Mouse (Mus musculus) embryonic fibroblast, embryonic 13.5 days (primary cell): Measurements from ENCODE around the gene C2cd2l. TPM values are rescaled to one million over a fixed set of nuclear protein-coding genes. Genes with fewer than 3 reads are reported as not detected.
A peak's percentile ranks its signal among the peaks of the same experiment; 100 is the strongest.

Experiments used
- H3K27ac ChIP-seq: 2 replicates; pipeline ENCODE4 v1.5.1; 2012; ENCODE audit warnings: low read length, control low read depth, inconsistent platforms; ENCODE audit not compliant: insufficient read depth
- H3K4me1 ChIP-seq: 2 replicates; pipeline ENCODE4 v1.6.1; 2011; ENCODE audit warnings: low read length; ENCODE audit not compliant: control insufficient read depth, insufficient read depth
- H3K4me3 ChIP-seq: 2 replicates; pipeline ENCODE4 v1.5.1; 2011; ENCODE audit warnings: mild to moderate bottlenecking, control low read depth, low read length; ENCODE audit not compliant: insufficient read depth
- CTCF ChIP-seq: IDR thresholded peaks from 2 replicates; pipeline ENCODE4 v1.5.1; 2011; ENCODE audit warnings: mild to moderate bottlenecking, control low read depth, low read length, moderate library complexity, borderline replicate concordance; ENCODE audit not compliant: insufficient read depth
- POLR2A ChIP-seq: IDR thresholded peaks from 2 replicates; pipeline ENCODE4 v1.6.1; 2011; ENCODE audit warnings: low read depth, mild to moderate bottlenecking, control low read depth, low read length, moderate library complexity
- polyA plus RNA-seq: library from polyadenylated mRNA; stranded (reverse); fragments of >200 nt; gene quantifications from 2 replicates; pipeline ENCODE4 v1.2.4, GENCODE M21; 2011; ENCODE audit warnings: low read depth; ENCODE audit not compliant: missing spikeins, insufficient read length

The C2cd2l gene
- polyA plus RNA-seq, 1 experiment = 9.4 TPM

GRCm38 (mm10) chr9:44268432-44268831 lies 51.7 kb downstream of the C2cd2l start, which contains the start of gene Nlrx1:
Nlrx1 (minus strand) TSS chr9:44268599.
- Histone ChIP-seq H3K27ac (peak within 1 kb of the TSS; percentile 36; the same call in 1 of the 2 replicates), H3K4me3 (peak within 1 kb of the TSS; percentile 31), H3K4me1 (peaks cover 5% of the 10 kb centered on the region; the same call in 1 of the 2 replicates)
- TF ChIP-seq POLR2A = no peak
- no peak for TF ChIP-seq CTCF

DNA sequence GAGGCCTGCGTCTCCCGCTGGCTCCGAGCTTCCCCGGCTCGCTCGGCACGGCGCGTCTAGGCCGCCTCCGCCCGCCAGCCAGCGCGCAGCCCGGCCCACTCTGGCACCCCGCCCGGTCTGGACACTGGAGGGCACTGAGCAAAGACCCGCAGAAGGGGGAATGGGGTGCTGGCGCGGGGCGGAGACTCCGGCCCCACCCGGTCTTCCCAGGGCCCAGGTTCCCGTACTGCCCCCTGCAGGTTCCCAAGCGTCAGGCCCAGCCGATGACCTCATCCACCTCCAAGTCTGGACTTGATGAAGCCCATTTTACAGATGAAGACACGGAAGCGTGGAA lies 52.1 kb downstream of the C2cd2l start:
- Histone ChIP-seq H3K4me1 (peaks cover 5% of the 10 kb centered on the region; the same call in 1 of the 2 replicates), H3K27ac (peak overlapping the region; percentile 36; the same call in 1 of the 2 replicates), H3K4me3 (peak overlapping the region; percentile 31)
- peak; percentile 53; the same call in 1 of the 2 replicates for TF ChIP-seq CTCF
- 0 out of 2 replicates have a peak, but pooled peaks have one; percentile 72 for TF ChIP-seq POLR2A

- H3K4me3 ChIP-seq = peak overlapping the region; percentile 31
- H3K4me1 ChIP-seq = peaks cover 5% of the 10 kb centered on the region; the same call in 1 of the 2 replicates
- H3K27ac ChIP-seq = peak overlapping the region; percentile 36; the same call in 1 of the 2 replicates
- TF ChIP-seq CTCF (no peak), POLR2A (peak; percentile 45)
Observed at GRCm38 (mm10) chr9:44267319-44268026, 52.6 kb downstream of the C2cd2l start.

DNA sequence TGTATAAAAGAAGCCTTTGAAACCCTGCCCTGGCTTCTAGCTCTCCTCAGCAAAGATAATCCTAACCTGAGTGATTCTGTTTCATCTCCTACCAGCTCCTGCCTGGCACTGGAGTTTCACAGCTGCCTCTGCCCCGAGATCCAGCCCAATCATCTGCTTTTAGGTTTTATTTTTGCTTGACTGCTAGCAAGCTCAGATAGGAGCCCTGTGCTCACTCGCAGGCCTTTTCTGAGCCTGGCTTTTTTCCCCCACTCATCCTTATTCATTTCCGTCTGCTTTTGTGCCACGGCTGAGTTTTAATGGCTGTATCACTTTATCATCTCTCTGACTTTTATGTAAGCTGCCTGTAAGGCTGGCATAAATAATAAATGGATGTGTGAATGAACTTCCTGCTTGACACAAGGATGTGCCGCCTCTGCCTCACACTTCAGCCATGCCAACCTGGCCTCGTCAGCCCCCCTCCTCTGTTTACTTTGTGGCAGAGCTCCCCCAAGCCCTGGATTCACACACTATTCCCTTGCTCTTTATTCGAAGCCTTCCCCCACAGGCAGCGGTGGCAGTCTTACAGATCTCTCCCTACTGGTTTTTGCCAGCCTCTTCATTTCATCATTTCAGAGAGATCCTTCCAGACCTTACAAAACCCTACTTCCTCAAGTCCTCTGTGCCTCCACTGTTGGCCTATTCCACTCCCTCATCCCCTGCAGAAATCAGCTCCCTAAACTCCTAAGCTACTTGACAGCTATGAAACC lies 53.4 kb downstream of the C2cd2l start:
- TF ChIP-seq POLR2A (no peak), CTCF (no peak)
- Histone ChIP-seq H3K4me3 (no peak overlapping the region), H3K27ac (no peak overlapping the region), H3K4me1 (peaks cover 5% of the 10 kb centered on the region; the same call in 1 of the 2 replicates)

- Histone ChIP-seq H3K27ac (no peak overlapping the region), H3K4me3 (no peak overlapping the region), H3K4me1 (no peaks in the 10 kb centered on the region)
- no peak for TF ChIP-seq CTCF
- TF ChIP-seq POLR2A = no peak
Observed at GRCm38 (mm10) chr9:44261388-44261787, 58.7 kb downstream of the C2cd2l start.

Other genes with a start within 250 kb of the C2cd2l start
- gene Mfrp, start 218.6 kb downstream of the C2cd2l start, polyA plus RNA-seq = 0.12 TPM in 1 of 2 replicates, not detected in the other
- gene C1qtnf5, start 213.0 kb downstream of the C2cd2l start, polyA plus RNA-seq = 25.4 and 36.4 TPM in 2 replicates
- 0.21 and 0.25 TPM in 2 replicates for gene Gm49380, start 206.8 kb downstream of the C2cd2l start, polyA plus RNA-seq
- gene Rnf26, start 206.8 kb downstream of the C2cd2l start, polyA plus RNA-seq = 40.2 and 46.0 TPM in 2 replicates
- 66.4 and 124 TPM in 2 replicates for gene Mcam, start 185.8 kb downstream of the C2cd2l start, polyA plus RNA-seq
- gene Cbl, start 86.2 kb downstream of the C2cd2l start, polyA plus RNA-seq = 44.1 and 47.7 TPM in 2 replicates
- not detected in 2 replicates for gene Ccdc153, start 79.6 kb downstream of the C2cd2l start, polyA plus RNA-seq
- not detected in 2 replicates for gene Pdzd3, start 68.8 kb downstream of the C2cd2l start, polyA plus RNA-seq
- gene Nlrx1, start 51.7 kb downstream of the C2cd2l start, polyA plus RNA-seq = 5.9 and 6.6 TPM in 2 replicates
- gene Abcg4, start 31.7 kb downstream of the C2cd2l start, polyA plus RNA-seq = 1.0 and 1.6 TPM in 2 replicates
- 13.4 and 16.4 TPM in 2 replicates for gene Hinfp, start 14.6 kb downstream of the C2cd2l start, polyA plus RNA-seq
- 39.7 and 54.7 TPM in 2 replicates for gene Dpagt1, start 5.7 kb upstream of the C2cd2l start, polyA plus RNA-seq
- 50.9 and 74.7 TPM in 2 replicates for gene H2afx, start 14.4 kb upstream of the C2cd2l start, polyA plus RNA-seq
- gene Hmbs, start 23.9 kb upstream of the C2cd2l start, polyA plus RNA-seq = 46.8 and 51.9 TPM in 2 replicates
- gene Vps11, start 41.4 kb upstream of the C2cd2l start, polyA plus RNA-seq = 33.8 and 35.4 TPM in 2 replicates
- gene Hyou1, start 59.2 kb upstream of the C2cd2l start, polyA plus RNA-seq = 88.7 and 101 TPM in 2 replicates
- 7.0 and 7.7 TPM in 2 replicates for gene Slc37a4, start 76.6 kb upstream of the C2cd2l start, polyA plus RNA-seq
- gene Rps25, start 86.9 kb upstream of the C2cd2l start, polyA plus RNA-seq = 2,978 and 3,912 TPM in 2 replicates
- gene Trappc4, start 87.3 kb upstream of the C2cd2l start, polyA plus RNA-seq = 104 and 112 TPM in 2 replicates
- 10.2 and 13.4 TPM in 2 replicates for gene Ccdc84, start 98.3 kb upstream of the C2cd2l start, polyA plus RNA-seq
- gene Foxr1, start 120.9 kb upstream of the C2cd2l start, polyA plus RNA-seq = not detected in 2 replicates
- not detected in 2 replicates for gene Upk2, start 134.7 kb upstream of the C2cd2l start, polyA plus RNA-seq
- 56.0 and 61.6 TPM in 2 replicates for gene Bcl9l, start 162.5 kb upstream of the C2cd2l start, polyA plus RNA-seq
- gene Cxcr5, start 241.6 kb upstream of the C2cd2l start, polyA plus RNA-seq = not detected in 2 replicates